Mouse (Mus musculus): ENCODE data around the gene Arhgef12. TPM values are rescaled to one million over a fixed set of nuclear protein-coding genes. Genes with fewer than 3 reads are reported as not detected.

Arhgef12 gene
- 7.2 and 8.2 TPM in 2 replicates for polyA plus RNA-seq (2021; fragmentation: Nextera tagmentation)
- long read RNA-seq, experiment 1, partial matches to known transcripts: 8 of 39 reads
- long read RNA-seq, experiment 1, other reads (novel, unspliced or antisense): 31 of 39 reads
- long read RNA-seq, experiment 2, partial matches to known transcripts: 6 of 100 reads
- long read RNA-seq, experiment 2, other reads (novel, unspliced or antisense): 93 of 100 reads

GRCm38 (mm10) chr9:43107187-43107517 lies at the start of gene Arhgef12:
Gene Arhgef12, minus strand, starts transcription at chr9:43107239.

GRCm38 (mm10) chr9:43116134-43116996 lies 9.3 kb upstream of the Arhgef12 start, which contains the start of gene Tmem136:
Gene Tmem136, minus strand, starts transcription at chr9:43116570.

GRCm38 (mm10) chr9:42943781-42944535 lies 163.1 kb downstream of the Arhgef12 start, which contains the start of gene Grik4:
Gene Grik4, minus strand, starts transcription at chr9:42944493.

Other genes with a start within 250 kb of the Arhgef12 start
- 12.0 and 13.2 TPM in 2 replicates for gene Grik4, start 162.7 kb downstream of the Arhgef12 start, polyA plus RNA-seq (2021; fragmentation: Nextera tagmentation)
- 13.0 and 15.6 TPM in 2 replicates for gene Tmem136, start 9.3 kb upstream of the Arhgef12 start, polyA plus RNA-seq (2021; fragmentation: Nextera tagmentation)
- gene Pou2f3, start 103.1 kb upstream of the Arhgef12 start, polyA plus RNA-seq (2021; fragmentation: Nextera tagmentation): 0.20 and 0.28 TPM in 2 replicates
- gene Oaf, start 132.7 kb upstream of the Arhgef12 start, polyA plus RNA-seq (2021; fragmentation: Nextera tagmentation): 8.2 and 11.7 TPM in 2 replicates
- 0.21 and 0.40 TPM in 2 replicates for gene Trim29, start 203.6 kb upstream of the Arhgef12 start, polyA plus RNA-seq (2021; fragmentation: Nextera tagmentation)

All from layer of hippocampus, adult 6 months (tissue).